Mouse (Mus musculus) cerebellum, postnatal 10 days (tissue): Measurements from ENCODE around the gene Btnl2.
A peak's percentile ranks its signal among the peaks of the same experiment; 100 is the strongest.

ENCODE experiments used
- DNase-seq, 2 experiments: peaks; one replicate each; pipeline ENCODE4 v3.0.0; 2021; ENCODE audit warnings: mixed read lengths in 2 of 2

Btnl2 gene

GRCm38 (mm10) chr17:34411117-34411516 is 56.5 kb downstream of the Btnl2 start:
- peak; percentile 85 to 88 for DNase-seq
